Mouse (Mus musculus) kidney, embryonic 15.5 days (tissue): ENCODE measurements around the gene Rabgef1. TPM values are rescaled to one million over a fixed set of nuclear protein-coding genes. Genes with fewer than 3 reads are reported as not detected.
A peak's percentile ranks its signal among the peaks of the same experiment; 100 is the strongest.

Experiments
- ATAC-seq: fragments of 200-750 bp; cut with Nextera tagmentation; replicated peaks from 2 replicates; pipeline ENCODE4 v1.8.0; 2017; ENCODE audit warnings: moderate TSS enrichment; ENCODE audit not compliant: low FRiP score
- H3K27ac ChIP-seq: fragments of 300-500 bp; sonication (generic); 2 replicates; pipeline ENCODE4 v1.5.1; 2015; ENCODE audit warnings: mild to moderate bottlenecking, inconsistent platforms
- H3K27me3 ChIP-seq: fragments of 300-500 bp; sonication (generic); 2 replicates; pipeline ENCODE4 v1.6.1; 2015; ENCODE audit warnings: inconsistent platforms
- H3K36me3 ChIP-seq: fragments of 300-500 bp; sonication (generic); 2 replicates; pipeline ENCODE4 v1.6.1; 2015; ENCODE audit warnings: inconsistent platforms
- H3K4me1 ChIP-seq: fragments of 300-500 bp; sonication (generic); 2 replicates; pipeline ENCODE4 v1.6.1; 2015; ENCODE audit warnings: inconsistent platforms
- H3K4me2 ChIP-seq: fragments of 300-500 bp; sonication (generic); 2 replicates; pipeline ENCODE4 v1.6.1; 2015; ENCODE audit warnings: moderate library complexity, mild to moderate bottlenecking, inconsistent platforms
- H3K4me3 ChIP-seq: fragments of 300-500 bp; sonication (generic); replicated peaks from 2 replicates; pipeline ENCODE4 v1.5.1; 2015; ENCODE audit warnings: mild to moderate bottlenecking, inconsistent platforms
- H3K9ac ChIP-seq: fragments of 300-500 bp; sonication (generic); 2 replicates; pipeline ENCODE4 v1.6.1; 2015; ENCODE audit warnings: mild to moderate bottlenecking, inconsistent platforms
- H3K9me3 ChIP-seq: fragments of 300-500 bp; sonication (generic); replicated peaks from 2 replicates; pipeline ENCODE4 v1.6.1; 2016; ENCODE audit warnings: inconsistent platforms
- WGBS: fragments of 180-500 bp; shearing (Covaris S2); methylation state at CpG from one replicate; pipeline ENCODE4 v1.1.7; 2015; ENCODE audit warnings: mixed read lengths; 5-methylcytosine and 5-hydroxymethylcytosine counted together
- polyA plus RNA-seq: library from polyadenylated mRNA; unstranded; fragments of >200 nt; fragmentation: Nextera tagmentation; extraction: Ambion mirVana; gene quantifications from 2 replicates; pipeline ENCODE4 v1.2.1, GENCODE M21; 2015

Gene Rabgef1
- polyA plus RNA-seq, 1 experiment from 2014 or later: 32.1 TPM

DNA sequence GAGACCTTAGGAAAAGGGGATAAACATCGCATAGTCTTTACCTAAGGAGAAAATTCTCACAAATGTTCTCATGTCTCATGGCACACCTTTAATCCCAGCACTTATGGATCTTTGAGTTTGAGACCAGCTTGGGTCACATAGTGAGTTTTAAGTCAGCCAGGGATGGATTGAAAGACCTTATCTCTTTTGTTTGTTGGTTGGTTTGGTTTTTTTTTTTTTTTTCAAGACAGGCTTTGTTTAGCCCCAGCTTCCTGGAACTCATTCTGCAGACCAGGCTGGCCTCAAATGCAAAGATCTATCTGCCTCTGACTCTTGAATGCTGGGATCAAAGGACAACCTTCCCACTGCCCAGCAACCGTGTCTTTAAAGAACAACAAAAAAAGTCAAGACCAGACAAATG, 49.7 kb downstream of the Rabgef1 start:
- H3K27ac ChIP-seq: peak overlapping the region; percentile 92; the same call in 1 of the 2 replicates
- no peaks in the 10 kb centered on the region for H3K27me3 ChIP-seq
- H3K4me3 ChIP-seq: peak overlapping the region; percentile 99
- peaks cover 23% of the 10 kb centered on the region for H3K4me1 ChIP-seq
- H3K4me2 ChIP-seq: peak overlapping the region; percentile 73
- H3K9ac ChIP-seq: peak overlapping the region; percentile 99; the same call in 1 of the 2 replicates
- no peaks in the 10 kb centered on the region for H3K9me3 ChIP-seq
- H3K36me3 ChIP-seq: peaks cover 3% of the 10 kb centered on the region; the same call in 1 of the 2 replicates
- 49% methylated on average over 2 of the region's 2 CpGs for WGBS
- ATAC-seq: no peak

DNA sequence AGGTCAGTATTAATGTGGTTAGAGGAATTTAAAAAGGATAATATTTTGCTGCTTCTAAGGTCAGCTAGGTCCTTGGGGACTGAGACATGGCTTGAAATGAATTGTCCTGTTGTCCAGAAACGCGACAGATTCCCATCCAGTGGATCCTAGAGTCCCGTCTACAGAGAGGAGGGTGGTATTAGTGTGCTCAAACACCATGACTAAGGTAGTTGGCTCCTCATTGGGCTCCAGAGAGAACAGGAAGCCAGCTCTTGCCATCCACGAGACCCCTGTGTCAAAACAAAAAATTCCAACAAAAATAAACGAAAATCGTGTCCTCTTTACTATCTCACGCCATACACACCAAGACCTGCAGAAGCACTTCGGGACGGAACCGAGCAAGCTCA, 50.2 kb downstream of the Rabgef1 start:
- peaks cover 3% of the 10 kb centered on the region; the same call in 1 of the 2 replicates for H3K36me3 ChIP-seq
- no peaks in the 10 kb centered on the region for H3K9me3 ChIP-seq
- H3K4me3 ChIP-seq: peak overlapping the region; percentile 99
- H3K4me1 ChIP-seq: peaks cover 23% of the 10 kb centered on the region
- peak overlapping the region; percentile 99 for H3K9ac ChIP-seq
- H3K4me2 ChIP-seq: peak overlapping the region; percentile 73
- peak overlapping the region; percentile 92 for H3K27ac ChIP-seq
- no peaks in the 10 kb centered on the region for H3K27me3 ChIP-seq
- ATAC-seq: peak; percentile 67
- 1% methylated on average over 10 of the region's 10 CpGs for WGBS

DNA sequence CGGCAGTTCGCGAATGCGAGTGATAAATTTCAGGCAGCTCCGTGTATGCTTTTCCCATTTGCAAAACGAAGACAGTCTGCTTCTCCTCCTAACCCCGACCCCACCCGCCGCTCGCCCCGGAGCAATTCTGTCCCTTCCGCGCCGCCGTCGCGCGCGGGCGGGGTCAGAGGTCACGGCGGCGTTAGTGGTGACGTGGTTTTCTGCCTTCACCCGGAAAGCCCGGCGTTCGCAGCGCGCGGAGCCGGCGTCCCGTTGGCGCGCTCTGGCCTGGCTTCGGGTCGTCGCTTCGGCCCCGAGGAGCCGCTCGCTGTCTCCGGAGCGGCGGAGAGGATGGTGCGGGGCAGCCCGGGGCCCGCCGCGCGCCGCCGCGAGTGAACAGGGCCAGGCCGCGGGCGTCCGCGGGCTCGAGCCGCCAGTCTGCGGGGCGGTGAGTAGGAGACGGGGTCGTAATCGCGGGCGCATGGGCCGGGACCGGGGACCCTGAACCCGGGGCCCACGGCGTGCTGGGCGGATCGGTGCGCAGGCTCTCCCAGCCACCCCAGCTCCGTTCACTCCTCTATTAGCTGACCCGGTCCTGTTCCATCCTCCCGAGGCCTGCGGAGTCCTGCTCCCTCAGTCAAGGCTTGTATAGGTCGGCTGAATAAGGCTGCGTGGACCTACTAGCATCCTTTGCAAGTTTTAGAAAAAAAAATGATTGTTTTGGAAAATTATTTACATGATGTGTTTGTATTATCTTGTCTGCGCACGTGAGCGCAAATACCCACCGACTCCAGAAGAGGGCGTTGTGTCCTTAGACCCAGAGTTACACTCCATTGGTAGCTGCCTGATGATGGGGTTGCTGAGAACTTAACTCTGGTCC, 50.8 kb downstream of the Rabgef1 start:
- peak overlapping the region; percentile 92 for H3K27ac ChIP-seq
- peak; percentile 88 for ATAC-seq
- H3K4me2 ChIP-seq: peak overlapping the region; percentile 73
- peak overlapping the region; percentile 99 for H3K9ac ChIP-seq
- H3K27me3 ChIP-seq: no peaks in the 10 kb centered on the region
- H3K4me3 ChIP-seq: peak overlapping the region; percentile 99
- no peaks in the 10 kb centered on the region for H3K9me3 ChIP-seq
- peaks cover 3% of the 10 kb centered on the region; the same call in 1 of the 2 replicates for H3K36me3 ChIP-seq
- under 1% methylated on average over 88 of the region's 88 CpGs for WGBS
- peaks cover 26% of the 10 kb centered on the region for H3K4me1 ChIP-seq

GRCm38 (mm10) chr5:130226790-130227189, 55.2 kb downstream of the Rabgef1 start:
- Histone ChIP-seq H3K9ac (no peak overlapping the region), H3K27ac (no peak overlapping the region), H3K27me3 (no peaks in the 10 kb centered on the region), H3K4me1 (peaks cover 17% of the 10 kb centered on the region), H3K4me2 (no peak overlapping the region), H3K36me3 (peaks cover 32% of the 10 kb centered on the region), H3K4me3 (no peak overlapping the region), H3K9me3 (no peaks in the 10 kb centered on the region)
- 89% methylated on average over 3 of the region's 3 CpGs for WGBS
- no peak for ATAC-seq

DNA sequence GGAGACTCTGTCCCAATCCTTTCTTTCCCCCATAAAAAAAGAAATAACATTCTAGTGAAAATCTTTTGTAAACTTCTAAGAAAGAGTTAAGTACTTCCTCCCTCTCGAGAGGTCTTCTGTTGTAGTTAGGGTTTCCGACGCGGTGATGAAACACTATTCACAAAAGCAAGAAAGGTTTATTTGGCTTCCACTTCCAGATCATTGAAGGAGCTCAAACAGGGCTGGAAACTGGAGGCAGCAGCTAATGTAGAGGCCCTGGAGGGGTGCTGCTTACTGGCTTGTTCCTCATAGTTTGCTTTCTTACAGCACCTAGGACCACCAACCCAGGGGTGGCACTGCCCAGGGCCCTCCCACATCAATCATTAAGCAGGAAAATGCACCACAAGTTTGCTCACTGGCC, 56.5 kb downstream of the Rabgef1 start:
- Histone ChIP-seq H3K27ac (no peak overlapping the region), H3K36me3 (peaks cover 45% of the 10 kb centered on the region), H3K4me2 (no peak overlapping the region), H3K4me3 (no peak overlapping the region), H3K4me1 (peaks cover 15% of the 10 kb centered on the region), H3K27me3 (no peaks in the 10 kb centered on the region), H3K9ac (no peak overlapping the region), H3K9me3 (no peaks in the 10 kb centered on the region)
- no peak for ATAC-seq
- WGBS: 73% methylated on average over 4 of the region's 4 CpGs

GRCm38 (mm10) chr5:130236302-130236701, 64.7 kb downstream of the Rabgef1 start:
- H3K9ac ChIP-seq: no peak overlapping the region
- ATAC-seq: no peak
- no peak overlapping the region for H3K4me3 ChIP-seq
- 95% methylated on average over 8 of the region's 8 CpGs for WGBS
- no peaks in the 10 kb centered on the region for H3K27me3 ChIP-seq
- H3K4me1 ChIP-seq: no peaks in the 10 kb centered on the region
- no peak overlapping the region for H3K27ac ChIP-seq
- H3K4me2 ChIP-seq: no peak overlapping the region
- peaks cover 98% of the 10 kb centered on the region for H3K36me3 ChIP-seq
- no peaks in the 10 kb centered on the region for H3K9me3 ChIP-seq

GRCm38 (mm10) chr5:130239236-130239635, 67.6 kb downstream of the Rabgef1 start:
- H3K9me3 ChIP-seq: no peaks in the 10 kb centered on the region
- 88% methylated on average over 7 of the region's 7 CpGs for WGBS
- no peaks in the 10 kb centered on the region for H3K4me1 ChIP-seq
- H3K4me3 ChIP-seq: no peak overlapping the region
- no peak for ATAC-seq
- H3K27ac ChIP-seq: no peak overlapping the region
- H3K4me2 ChIP-seq: no peak overlapping the region
- H3K36me3 ChIP-seq: peaks cover 98% of the 10 kb centered on the region
- no peak overlapping the region for H3K9ac ChIP-seq
- H3K27me3 ChIP-seq: no peaks in the 10 kb centered on the region

DNA sequence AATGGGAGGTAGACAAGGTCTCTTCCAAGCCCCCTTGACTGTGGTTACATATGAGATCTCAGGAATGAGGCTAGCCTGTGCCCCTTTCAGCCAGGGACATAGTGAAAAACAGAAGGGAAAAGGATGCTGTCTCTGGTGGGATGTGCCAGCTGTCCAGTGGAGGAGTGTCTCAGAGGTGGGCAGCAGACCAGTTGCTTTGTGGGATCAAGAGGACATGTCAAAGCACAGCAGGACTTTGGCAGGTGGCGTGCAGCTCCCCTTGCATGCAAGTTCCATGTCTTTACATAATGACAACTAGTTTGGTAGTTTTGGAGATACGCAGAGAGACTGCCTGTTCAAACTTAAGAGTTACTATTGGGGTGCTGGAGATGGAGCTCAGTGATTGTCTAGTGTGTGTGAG, 68.3 kb downstream of the Rabgef1 start:
- 94% methylated on average over 2 of the region's 2 CpGs for WGBS

DNA sequence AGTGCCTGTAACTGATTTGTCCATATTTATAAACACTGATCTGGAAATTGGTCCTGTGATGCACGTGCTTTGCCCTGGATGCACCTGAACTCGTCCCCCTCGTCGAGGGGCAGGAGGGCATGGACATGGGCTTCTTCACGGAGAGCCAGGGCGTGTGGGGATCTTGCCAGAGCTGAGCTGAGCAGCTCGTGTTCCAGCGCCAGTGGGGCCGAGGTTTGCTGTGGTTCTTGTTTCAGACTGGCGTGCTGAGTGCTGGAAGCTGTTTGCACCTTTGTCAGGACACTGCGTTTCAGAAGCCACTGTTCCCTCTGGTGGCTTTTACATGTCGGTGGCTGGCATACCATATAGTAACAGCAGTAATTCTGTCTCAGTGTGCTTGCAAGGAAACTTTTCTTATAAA, 69.8 kb downstream of the Rabgef1 start:
- Histone ChIP-seq H3K9ac (no peak overlapping the region), H3K4me3 (no peak overlapping the region), H3K36me3 (peaks cover 98% of the 10 kb centered on the region), H3K27me3 (no peaks in the 10 kb centered on the region), H3K27ac (no peak overlapping the region), H3K9me3 (no peaks in the 10 kb centered on the region), H3K4me1 (no peaks in the 10 kb centered on the region), H3K4me2 (no peak overlapping the region)
- ATAC-seq: no peak
- WGBS: 93% methylated on average over 12 of the region's 12 CpGs

More for the DNA sequence above, 68.3 kb downstream of the Rabgef1 start:
- Histone ChIP-seq H3K36me3 (peaks cover 98% of the 10 kb centered on the region), H3K9ac (no peak overlapping the region), H3K27ac (no peak overlapping the region), H3K4me1 (no peaks in the 10 kb centered on the region), H3K9me3 (no peaks in the 10 kb centered on the region), H3K4me3 (no peak overlapping the region), H3K27me3 (no peaks in the 10 kb centered on the region), H3K4me2 (no peak overlapping the region)
- no peak for ATAC-seq

GRCm38 (mm10) chr5:130247823-130248222, 76.2 kb downstream of the Rabgef1 start:
- Histone ChIP-seq H3K4me2 (no peak overlapping the region), H3K9me3 (no peaks in the 10 kb centered on the region), H3K36me3 (peaks cover 100% of the 10 kb centered on the region), H3K4me1 (no peaks in the 10 kb centered on the region), H3K9ac (no peak overlapping the region), H3K27ac (no peak overlapping the region), H3K4me3 (no peak overlapping the region), H3K27me3 (no peaks in the 10 kb centered on the region)
- 69% methylated on average over 5 of the region's 5 CpGs for WGBS
- ATAC-seq: no peak

DNA sequence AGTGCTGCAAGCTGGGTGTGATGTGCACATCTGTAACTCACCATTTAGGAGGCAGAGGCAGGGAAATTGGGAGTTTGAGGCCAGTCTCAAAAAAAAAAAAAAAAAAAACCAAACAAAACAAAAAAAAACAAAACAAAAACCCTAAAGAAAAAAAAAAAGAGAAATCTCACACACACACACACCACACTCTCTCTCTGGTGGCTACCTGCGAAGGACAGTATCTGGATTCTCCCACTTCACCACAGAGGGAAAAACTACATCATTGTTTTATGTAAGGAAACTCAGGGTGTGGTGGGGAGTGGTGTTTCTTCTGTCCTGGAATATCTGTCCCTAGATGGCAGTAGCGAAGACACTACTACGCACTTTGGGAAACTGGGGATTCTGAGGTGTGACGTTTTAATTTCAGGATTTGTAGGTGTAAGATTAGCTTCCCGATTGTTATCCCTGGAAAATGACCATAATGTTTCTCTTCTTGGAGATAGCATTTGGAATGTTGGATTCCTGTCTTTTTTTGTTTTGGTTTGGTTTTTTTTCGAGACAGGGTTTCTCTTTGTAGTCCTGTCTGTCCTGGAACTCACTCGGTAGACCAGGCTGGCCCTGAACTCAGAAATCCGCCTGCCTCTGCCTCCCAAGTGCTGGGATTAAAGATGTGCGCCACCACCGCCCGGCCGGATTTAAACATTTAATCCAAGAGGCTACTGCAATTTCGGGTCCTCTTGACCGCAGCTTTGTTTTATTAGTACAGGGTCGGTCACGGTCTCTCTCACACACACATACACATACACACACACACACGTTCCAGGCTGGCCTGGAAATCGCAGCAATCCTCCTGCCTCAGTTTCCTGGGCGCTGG, 82.8 kb downstream of the Rabgef1 start:
- Histone ChIP-seq H3K9ac (peak overlapping the region; percentile 85), H3K27ac (peak overlapping the region; percentile 85), H3K36me3 (peaks cover 49% of the 10 kb centered on the region), H3K4me3 (peak overlapping the region; percentile 81), H3K4me2 (peak overlapping the region; percentile 69), H3K27me3 (no peaks in the 10 kb centered on the region), H3K9me3 (no peaks in the 10 kb centered on the region), H3K4me1 (peaks cover 25% of the 10 kb centered on the region)
- 11% methylated on average over 19 of the region's 19 CpGs for WGBS
- ATAC-seq: no peak
